Mouse (Mus musculus) B cell, adult 2 months (primary cell): ENCODE results near the gene Vmn1r10.

ENCODE experiments used
- DNase-seq, 2 experiments: peaks; one replicate each; pipeline ENCODE4 v3.0.0; 2022

The Vmn1r10 gene

DNA sequence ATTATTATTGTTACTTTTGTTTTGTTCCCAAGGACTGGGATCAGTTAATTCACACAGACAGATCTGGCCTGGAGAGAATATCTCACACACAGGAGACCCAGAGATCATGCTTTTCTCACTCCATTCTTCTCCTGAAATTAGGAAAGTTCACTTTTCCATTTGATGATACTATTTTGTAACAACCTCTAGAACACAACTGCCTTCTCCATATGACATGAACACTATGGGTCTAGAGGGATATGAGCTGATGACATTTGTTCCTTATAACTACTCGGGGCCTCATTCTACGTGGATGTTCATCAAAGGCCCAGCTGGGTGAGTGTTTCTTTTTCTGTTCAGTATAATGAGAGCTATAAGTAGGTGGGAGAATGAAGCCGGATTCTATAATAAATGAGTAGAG lies at the start of gene Vmn1r10:
Gene Vmn1r10 (plus strand): TSS at position 301 of the 400 bp plus-strand sequence.
- DNase-seq, result no peak

- no peak for DNase-seq
These were observed 45.5 kb upstream of the Vmn1r10 start for GRCm38 (mm10) chr6:57063730-57064129.

- DNase-seq, result no peak
These were observed 42.8 kb upstream of the Vmn1r10 start, which contains the start of gene Vmn1r9 for GRCm38 (mm10) chr6:57066487-57066886. Gene Vmn1r9, plus strand, starts transcription at chr6:57066787.

DNA sequence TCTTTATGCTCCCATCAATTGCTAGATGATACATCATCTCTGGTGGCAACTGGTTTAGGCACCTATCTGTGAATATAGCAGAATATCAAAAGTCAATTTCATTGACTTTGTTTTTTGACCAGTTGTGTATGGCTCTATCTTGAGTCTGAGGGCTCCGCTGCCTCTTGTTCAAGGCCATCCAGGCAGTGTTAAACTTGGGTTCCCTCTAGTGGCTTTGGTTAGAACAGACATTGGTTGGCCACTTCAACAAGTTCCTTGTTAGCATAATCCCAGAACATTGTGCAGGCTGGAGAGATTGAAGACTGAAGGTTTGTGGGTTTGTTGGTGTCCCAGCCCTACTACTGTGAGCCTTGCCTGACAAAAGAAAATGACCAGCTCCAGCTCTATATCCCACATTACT lies 2.9 kb upstream of the Vmn1r10 start:
- no peak for DNase-seq

DNA sequence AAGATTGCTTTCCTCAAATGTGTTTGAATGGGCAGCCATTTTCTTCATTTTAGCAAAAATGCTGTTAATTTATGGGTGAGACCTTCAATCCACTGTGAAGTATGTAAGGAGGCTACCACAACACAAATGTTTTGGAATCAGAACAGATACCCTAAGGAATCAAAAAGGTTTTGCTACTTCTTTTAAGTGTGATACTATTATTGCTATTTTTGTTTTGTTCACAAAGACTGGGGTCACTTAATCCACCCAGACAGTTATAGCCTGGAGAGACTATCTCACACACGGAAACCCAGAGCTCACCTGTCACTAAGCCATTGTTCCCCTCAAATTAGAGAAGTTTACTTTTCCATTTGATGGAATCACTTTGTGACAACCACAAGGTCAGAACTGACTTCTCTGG lies 23.9 kb downstream of the Vmn1r10 start, which contains the start of gene Vmn1r11:
Gene Vmn1r11 (plus strand): TSS at position 301 of the 400 bp plus-strand sequence.
- DNase-seq, result no peak

DNA sequence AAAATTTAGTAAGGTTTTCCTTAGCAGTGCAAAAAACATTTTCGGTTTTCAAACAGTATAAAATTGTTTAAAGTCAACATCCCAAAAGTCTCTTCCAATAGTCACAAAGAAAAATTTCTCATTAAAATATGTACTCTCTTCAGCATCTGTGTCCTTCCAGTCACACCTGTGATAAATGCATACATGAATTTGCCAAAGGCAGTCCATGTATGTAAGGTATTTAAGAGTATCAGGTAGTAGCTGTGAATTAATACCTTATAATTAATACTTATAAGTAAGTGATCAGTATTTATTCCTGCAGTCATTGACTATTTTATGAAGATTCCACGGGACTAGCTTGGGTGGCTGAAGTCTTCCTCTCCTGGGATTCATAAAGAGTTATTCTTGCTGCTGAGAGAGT lies 47.4 kb downstream of the Vmn1r10 start, which contains the start of gene Vmn1r12:
Gene Vmn1r12 (plus strand): TSS at position 301 of the 400 bp plus-strand sequence.
- no peak for DNase-seq
